Mouse (Mus musculus) hindbrain, embryonic 11.5 days (tissue): ENCODE measurements around the gene Rnaseh2a. TPM values are rescaled to one million over a fixed set of nuclear protein-coding genes. Genes with fewer than 3 reads are reported as not detected.
"Not testable (repeated sequence)": the region's sequence is repeated elsewhere in the genome, so short reads cannot be mapped to it uniquely, and the experiment has no call there.

Experiments used
- ATAC-seq: fragments of 200-750 bp; cut with Nextera tagmentation; 2 replicates; pipeline ENCODE4 v1.8.0; 2017; ENCODE audit warnings: mild to moderate bottlenecking, moderate TSS enrichment, moderate library complexity; ENCODE audit not compliant: low FRiP score
- DNase-seq: peaks from one replicate; pipeline ENCODE4 v3.0.0-alpha.2; 2015; ENCODE audit warnings: low spot score
- H3K27ac ChIP-seq: fragments of 300-500 bp; sonication (generic); 2 replicates; pipeline ENCODE4 v1.5.1; 2014; ENCODE audit warnings: mild to moderate bottlenecking, low read depth, low read length
- H3K27me3 ChIP-seq: fragments of 300-500 bp; sonication (generic); 2 replicates; pipeline ENCODE4 v1.6.1; 2014; ENCODE audit warnings: mild to moderate bottlenecking, low read length, moderate library complexity, mixed read lengths; ENCODE audit not compliant: control insufficient read depth, insufficient read depth
- H3K36me3 ChIP-seq: fragments of 300-500 bp; sonication (generic); 2 replicates; pipeline ENCODE4 v1.6.1; 2014; ENCODE audit warnings: mild to moderate bottlenecking, low read length, moderate library complexity, mixed read lengths; ENCODE audit not compliant: control insufficient read depth, insufficient read depth
- H3K4me1 ChIP-seq: fragments of 300-500 bp; sonication (generic); replicated peaks from 2 replicates; pipeline ENCODE4 v1.6.1; 2014; ENCODE audit warnings: low read length, mixed read lengths; ENCODE audit not compliant: control insufficient read depth, insufficient read depth
- H3K4me2 ChIP-seq: fragments of 300-500 bp; sonication (generic); replicated peaks from 2 replicates; pipeline ENCODE4 v1.6.1; 2014; ENCODE audit warnings: mild to moderate bottlenecking, low read depth, low read length
- H3K4me3 ChIP-seq: fragments of 300-500 bp; sonication (generic); 2 replicates; pipeline ENCODE4 v1.5.1; 2014; ENCODE audit warnings: low read depth, low read length
- H3K9ac ChIP-seq: fragments of 300-500 bp; sonication (generic); 2 replicates; pipeline ENCODE4 v1.6.1; 2014; ENCODE audit warnings: low read depth, low read length
- H3K9me3 ChIP-seq: fragments of 300-500 bp; sonication (generic); 2 replicates; pipeline ENCODE4 v1.6.1; 2016; ENCODE audit warnings: low read length; ENCODE audit not compliant: control insufficient read depth
- WGBS: fragments of 180-500 bp; shearing (Covaris S2); extraction: QIAGEN DNeasy Blood & Tissue Kit; methylation state at CpG from one replicate; pipeline ENCODE4 v1.1.7; 2014; 5-methylcytosine and 5-hydroxymethylcytosine counted together
- polyA plus RNA-seq: library from polyadenylated mRNA; unstranded; fragments of >200 nt; fragmentation: Nextera tagmentation; extraction: Ambion mirVana; gene quantifications from 2 replicates; pipeline ENCODE4 v1.2.1, GENCODE M21; 2014

Rnaseh2a gene
- polyA plus RNA-seq, 1 experiment from 2014 or later, result 98.5 TPM

GRCm38 (mm10) chr8:84909949-84910348 is 59.6 kb downstream of the Rnaseh2a start:
- H3K4me2 ChIP-seq, result no peak overlapping the region
- H3K36me3 ChIP-seq, result no peaks in the 10 kb centered on the region
- H3K9ac ChIP-seq, result no peak overlapping the region
- no peak for ATAC-seq
- 0 out of 2 replicates have a peak, but pooled peaks cover 7% of the 10 kb centered on the region for H3K4me1 ChIP-seq
- H3K4me3 ChIP-seq, result no peak overlapping the region
- 78% methylated on average over 5 of the region's 5 CpGs for WGBS
- no peak overlapping the region for H3K27ac ChIP-seq
- DNase-seq, result no peak
- no peaks in the 10 kb centered on the region; the same call in 1 of the 2 replicates for H3K9me3 ChIP-seq
- H3K27me3 ChIP-seq, result peaks cover 45% of the 10 kb centered on the region

DNA sequence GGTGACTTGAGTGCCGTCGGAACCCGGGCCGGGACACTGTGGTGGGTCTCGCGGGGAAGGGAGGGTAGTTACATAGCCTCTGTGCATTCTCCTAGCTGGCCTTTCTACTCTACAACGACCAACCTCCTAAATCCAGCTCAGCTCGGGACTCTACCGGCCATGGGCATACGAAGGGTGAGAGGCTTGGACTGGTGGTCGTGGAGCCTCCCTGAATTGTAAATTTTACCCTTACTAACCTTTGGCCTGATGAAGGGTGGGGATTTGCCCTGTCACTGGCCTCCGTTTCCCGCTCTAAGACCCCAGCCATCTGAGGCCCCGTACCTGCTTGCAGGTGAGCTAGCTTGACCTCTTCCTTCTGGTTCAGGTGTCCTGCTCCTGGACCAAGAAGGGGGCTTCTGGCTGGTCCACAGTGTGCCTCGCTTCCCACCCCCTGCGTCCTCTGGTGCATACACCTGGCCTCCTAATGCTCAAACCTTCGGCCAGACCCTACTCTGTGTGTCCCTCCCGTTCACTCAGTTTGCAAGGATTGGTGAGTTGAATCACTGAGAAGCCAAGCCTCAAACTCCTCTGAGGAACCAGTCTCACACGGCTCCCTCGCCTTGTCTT is 60.3 kb downstream of the Rnaseh2a start:
- peaks cover 46% of the 10 kb centered on the region for H3K27me3 ChIP-seq
- 0 out of 2 replicates have a peak, but pooled peaks cover 7% of the 10 kb centered on the region for H3K4me1 ChIP-seq
- no peak for DNase-seq
- 51% methylated on average over 20 of the region's 20 CpGs for WGBS
- H3K4me3 ChIP-seq, result peak overlapping the region; percentile 41
- H3K4me2 ChIP-seq, result peak overlapping the region; percentile 75
- no peaks in the 10 kb centered on the region; the same call in 1 of the 2 replicates for H3K9me3 ChIP-seq
- H3K27ac ChIP-seq, result no peak overlapping the region
- 0 out of 2 replicates have a peak overlapping the region, but pooled peaks have one; percentile 52 for H3K9ac ChIP-seq
- H3K36me3 ChIP-seq, result no peaks in the 10 kb centered on the region
- 0 out of 2 replicates have a peak, but pooled peaks have one; percentile 11 for ATAC-seq

GRCm38 (mm10) chr8:84908421-84909161 is 61.0 kb downstream of the Rnaseh2a start, which contains the start of gene Dnase2a:
TSS of gene Dnase2a (plus strand) at chr8:84908560.
- H3K4me2 ChIP-seq, result peak within 1 kb of the TSS; percentile 75
- H3K9ac ChIP-seq, result peak within 1 kb of the TSS; percentile 52; the same call in 1 of the 2 replicates
- WGBS, result 1% methylated on average over 45 of the region's 45 CpGs
- H3K4me1 ChIP-seq, result 0 out of 2 replicates have a peak, but pooled peaks cover 7% of the 10 kb centered on the region
- H3K27ac ChIP-seq, result no peak within 1 kb of the TSS
- ATAC-seq (peak; percentile 91), DNase-seq (peak; percentile 95)
- no peaks in the 10 kb centered on the region for H3K36me3 ChIP-seq
- H3K4me3 ChIP-seq, result peak within 1 kb of the TSS; percentile 41
- H3K27me3 ChIP-seq, result peaks cover 39% of the 10 kb centered on the region
- no peaks in the 10 kb centered on the region for H3K9me3 ChIP-seq

GRCm38 (mm10) chr8:84907979-84908378 is 61.6 kb downstream of the Rnaseh2a start:
- not testable (repeated sequence) for H3K9me3 ChIP-seq, H3K9ac ChIP-seq, H3K27ac ChIP-seq, H3K36me3 ChIP-seq, DNase-seq, H3K4me1 ChIP-seq
- peaks cover 34% of the 10 kb centered on the region for H3K27me3 ChIP-seq
- ATAC-seq, result peak; percentile 15; the same call in 1 of the 2 replicates
- H3K4me2 ChIP-seq, result peak overlapping the region; percentile 75
- H3K4me3 ChIP-seq, result peak overlapping the region; percentile 41; the same call in 1 of the 2 replicates
- 29% methylated on average over 6 of the region's 7 CpGs for WGBS

DNA sequence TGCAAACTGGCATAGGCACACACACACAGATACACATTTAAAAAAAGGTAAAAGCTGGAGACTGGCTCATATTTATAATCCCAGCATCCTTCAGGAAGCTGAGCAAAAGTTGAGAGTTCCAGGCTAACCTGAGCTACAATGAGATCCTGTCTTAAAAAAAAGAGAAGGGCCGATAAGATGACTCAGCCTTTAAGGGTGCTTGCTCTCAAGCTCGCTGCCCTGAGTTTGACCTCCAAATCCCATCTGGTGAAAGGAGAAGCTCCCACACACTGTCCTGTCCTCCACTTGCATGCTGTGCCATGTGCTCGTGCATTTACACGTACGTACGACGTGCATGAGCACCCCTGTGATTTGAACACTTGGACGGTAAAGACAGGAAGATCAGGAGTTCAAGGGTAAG is 62.1 kb downstream of the Rnaseh2a start:
- ATAC-seq, result no peak
- Histone ChIP-seq H3K4me3 (no peak overlapping the region), H3K4me2 (no peak overlapping the region), H3K27me3 (peaks cover 29% of the 10 kb centered on the region), H3K9me3 (no peaks in the 10 kb centered on the region), H3K4me1 (0 out of 2 replicates have a peak, but pooled peaks cover 5% of the 10 kb centered on the region), H3K36me3 (no peaks in the 10 kb centered on the region), H3K27ac (no peak overlapping the region), H3K9ac (no peak overlapping the region)
- 80% methylated on average over 8 of the region's 8 CpGs for WGBS
- no peak for DNase-seq

GRCm38 (mm10) chr8:84907037-84907436 is 62.5 kb downstream of the Rnaseh2a start:
- Histone ChIP-seq H3K9me3 (no peaks in the 10 kb centered on the region), H3K4me1 (0 out of 2 replicates have a peak, but pooled peaks cover 5% of the 10 kb centered on the region), H3K4me3 (no peak overlapping the region), H3K27me3 (peaks cover 25% of the 10 kb centered on the region), H3K36me3 (no peaks in the 10 kb centered on the region), H3K27ac (no peak overlapping the region), H3K9ac (no peak overlapping the region), H3K4me2 (no peak overlapping the region)
- WGBS, result 93% methylated on average over 9 of the region's 9 CpGs
- no peak for ATAC-seq
- DNase-seq, result no peak

Other genes with a start within 250 kb of the Rnaseh2a start
- 2.3 and 2.9 TPM in 2 replicates for gene G430095P16Rik, start 246.8 kb downstream of the Rnaseh2a start, polyA plus RNA-seq
- 2.4 and 3.0 TPM in 2 replicates for gene Nfix, start 169.4 kb downstream of the Rnaseh2a start, polyA plus RNA-seq
- gene Dand5, start 146.9 kb downstream of the Rnaseh2a start, polyA plus RNA-seq, result 6.2 and 7.1 TPM in 2 replicates
- 36.0 and 37.2 TPM in 2 replicates for gene Gadd45gip1, start 138.2 kb downstream of the Rnaseh2a start, polyA plus RNA-seq
- gene Rad23a, start 129.1 kb downstream of the Rnaseh2a start, polyA plus RNA-seq, result 88.6 and 91.3 TPM in 2 replicates
- 837 and 845 TPM in 2 replicates for gene Calr, start 122.8 kb downstream of the Rnaseh2a start, polyA plus RNA-seq
- 89.6 and 91.4 TPM in 2 replicates for gene Farsa, start 112.8 kb downstream of the Rnaseh2a start, polyA plus RNA-seq
- gene Syce2, start 97.7 kb downstream of the Rnaseh2a start, polyA plus RNA-seq, result 51.1 and 57.8 TPM in 2 replicates
- gene Gcdh, start 75.8 kb downstream of the Rnaseh2a start, polyA plus RNA-seq, result 29.2 and 30.5 TPM in 2 replicates
- 12.0 and 14.8 TPM in 2 replicates for gene Klf1, start 67.8 kb downstream of the Rnaseh2a start, polyA plus RNA-seq
- gene Dnase2a, start 61.2 kb downstream of the Rnaseh2a start, polyA plus RNA-seq, result 5.8 and 6.4 TPM in 2 replicates
- gene Mast1, start 32.4 kb downstream of the Rnaseh2a start, polyA plus RNA-seq, result 10.2 and 11.4 TPM in 2 replicates
- 0.14 TPM in 1 of 2 replicates, not detected in the other for gene Rtbdn, start 22.8 kb downstream of the Rnaseh2a start, polyA plus RNA-seq
- not detected in 2 replicates for gene Gm49661, start 334 bp downstream of the Rnaseh2a start, polyA plus RNA-seq
- gene Prdx2, start 180 bp downstream of the Rnaseh2a start, polyA plus RNA-seq, result 1,367 and 1,409 TPM in 2 replicates
- gene Junb, start 9.0 kb upstream of the Rnaseh2a start, polyA plus RNA-seq, result 6.2 and 6.4 TPM in 2 replicates
- gene Hook2, start 20.8 kb upstream of the Rnaseh2a start, polyA plus RNA-seq, result 9.5 and 10.3 TPM in 2 replicates
- not detected in 2 replicates for gene Best2, start 44.8 kb upstream of the Rnaseh2a start, polyA plus RNA-seq
- gene Asna1, start 55.5 kb upstream of the Rnaseh2a start, polyA plus RNA-seq, result 134 TPM in 2 replicates
- 180 and 186 TPM in 2 replicates for gene Trir, start 57.1 kb upstream of the Rnaseh2a start, polyA plus RNA-seq
- 18.8 and 24.6 TPM in 2 replicates for gene Tnpo2, start 67.1 kb upstream of the Rnaseh2a start, polyA plus RNA-seq
- 27.2 and 27.4 TPM in 2 replicates for gene Fbxw9, start 90.3 kb upstream of the Rnaseh2a start, polyA plus RNA-seq
- not detected in 2 replicates for gene Gm5741, start 98.2 kb upstream of the Rnaseh2a start, polyA plus RNA-seq
- gene Dhps, start 102.0 kb upstream of the Rnaseh2a start, polyA plus RNA-seq, result 66.4 and 67.8 TPM in 2 replicates
- gene Wdr83os, start 111.0 kb upstream of the Rnaseh2a start, polyA plus RNA-seq, result 116 and 123 TPM in 2 replicates
- 52.6 and 55.9 TPM in 2 replicates for gene Wdr83, start 111.5 kb upstream of the Rnaseh2a start, polyA plus RNA-seq
- 16.7 and 16.9 TPM in 2 replicates for gene Man2b1, start 113.5 kb upstream of the Rnaseh2a start, polyA plus RNA-seq
- gene Zfp791, start 153.3 kb upstream of the Rnaseh2a start, polyA plus RNA-seq, result 1.0 and 1.2 TPM in 2 replicates
- not detected in 2 replicates for gene Cks1brt, start 182.2 kb upstream of the Rnaseh2a start, polyA plus RNA-seq